In the genomic region with DNA sequence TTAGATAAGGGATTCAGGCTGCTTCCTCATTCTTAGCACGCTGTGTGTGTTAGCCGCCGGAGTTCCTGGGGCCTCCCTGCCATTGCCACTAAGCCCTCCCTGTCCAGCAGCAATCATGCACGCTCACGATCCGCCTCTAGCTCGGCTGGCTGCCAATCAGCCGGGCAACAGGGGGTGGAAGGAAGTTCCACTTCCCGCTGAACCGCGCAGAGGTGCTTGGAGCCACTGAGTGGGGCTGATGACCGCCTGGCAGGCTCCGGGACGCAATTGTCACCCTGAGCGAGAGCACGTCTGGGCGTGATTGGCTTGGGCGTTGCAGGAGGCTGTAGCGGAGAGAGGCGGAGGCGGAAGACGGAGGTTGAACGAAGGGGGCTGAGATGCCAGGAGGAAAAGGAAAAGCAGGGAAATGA, we compare ENCODE assay signal across 7 mouse cellular contexts. TPM values are rescaled to one million over a fixed set of nuclear protein-coding genes. Genes with fewer than 3 reads are reported as not detected.
DNase-seq lines count a peak whose midpoint lies in the region; ATAC-seq lines count a peak whose summit lies in the region.

No protein-coding gene starts in this region.

- peaks cover 24% of the 10 kb centered on the region for H3K4me1 ChIP-seq in forebrain, embryonic 13.5 days
- H3K4me1 ChIP-seq in heart, embryonic 16.5 days (ENCODE audit: control insufficient read depth, insufficient read depth, low read length): peaks cover 9% of the 10 kb centered on the region; the same call in 1 of the 2 replicates
- H3K4me1 ChIP-seq in liver, embryonic 12.5 days: no peaks in the 10 kb centered on the region
- 0 out of 2 replicates have a peak, but pooled peaks cover 2% of the 10 kb centered on the region for H3K4me1 ChIP-seq in stomach, embryonic 14.5 days (ENCODE audit: control insufficient read depth, insufficient read depth, low read length)

- under 1% methylated on average over 23 of the region's 23 CpGs for WGBS in forebrain, embryonic 13.5 days
- under 1% methylated on average over 23 of the region's 23 CpGs for WGBS in heart, embryonic 16.5 days
- under 1% methylated on average over 23 of the region's 23 CpGs for WGBS in liver, embryonic 12.5 days (ENCODE audit: insufficient replicate concordance)
- under 1% methylated on average over 23 of the region's 23 CpGs for WGBS in stomach, embryonic 14.5 days

- ATAC-seq in cerebellum, adult (ENCODE audit: insufficient number of reproducible peaks, low FRiP score, low TSS enrichment): peak; percentile 56
- peak; percentile 89 for ATAC-seq in forebrain, embryonic 13.5 days
- ATAC-seq in heart, embryonic 16.5 days (replicated peaks; ENCODE audit: extremely low read depth, insufficient read depth, low FRiP score): peak; percentile 95
- ATAC-seq in liver, embryonic 12.5 days: peak; percentile 80
- ATAC-seq in stomach, embryonic 14.5 days (ENCODE audit: insufficient number of reproducible peaks, insufficient read depth, low FRiP score, low read depth): peak; percentile 90

- H3K4me3 ChIP-seq in forebrain, embryonic 13.5 days: peak overlapping the region; percentile 45
- peak overlapping the region; percentile 57 for H3K4me3 ChIP-seq in heart, embryonic 16.5 days (ENCODE audit: low read length)
- H3K4me3 ChIP-seq in liver, embryonic 12.5 days: peak overlapping the region; percentile 25
- peak overlapping the region; percentile 36 for H3K4me3 ChIP-seq in stomach, embryonic 14.5 days (ENCODE audit: low read depth, low read length)

- H3K9me3 ChIP-seq in forebrain, embryonic 13.5 days (replicated peaks): 0 out of 2 replicates have a peak, but pooled peaks cover under 1% of the 10 kb centered on the region
- peaks cover 8% of the 10 kb centered on the region for H3K9me3 ChIP-seq in heart, embryonic 16.5 days (replicated peaks; ENCODE audit: control insufficient read depth, low read length)
- H3K9me3 ChIP-seq in liver, embryonic 12.5 days (replicated peaks): peaks cover 7% of the 10 kb centered on the region; the same call in 1 of the 2 replicates
- peaks cover 6% of the 10 kb centered on the region; the same call in 1 of the 2 replicates for H3K9me3 ChIP-seq in stomach, embryonic 14.5 days (ENCODE audit: control insufficient read depth, low read depth, low read length)

- peak; percentile 87 to 94 for DNase-seq in kidney, postnatal 25 days
- peak; percentile 77 for DNase-seq in neural tube, embryonic 10.5 days (ENCODE audit: extremely low spot score, low spot score)

- H3K36me3 ChIP-seq in forebrain, embryonic 13.5 days (ENCODE audit: poor library complexity, severe bottlenecking): no peaks in the 10 kb centered on the region
- no peaks in the 10 kb centered on the region; the same call in 1 of the 2 replicates for H3K36me3 ChIP-seq in heart, embryonic 16.5 days (ENCODE audit: control insufficient read depth, insufficient read depth)
- no peaks in the 10 kb centered on the region for H3K36me3 ChIP-seq in liver, embryonic 12.5 days
- H3K36me3 ChIP-seq in stomach, embryonic 14.5 days (ENCODE audit: control insufficient read depth, insufficient read depth, low read length): no peaks in the 10 kb centered on the region

- H3K4me2 ChIP-seq in forebrain, embryonic 13.5 days: peak overlapping the region; percentile 71
- peak overlapping the region; percentile 83 for H3K4me2 ChIP-seq in heart, embryonic 16.5 days (ENCODE audit: low read depth, low read length)
- H3K4me2 ChIP-seq in liver, embryonic 12.5 days: peak overlapping the region; percentile 59
- H3K4me2 ChIP-seq in stomach, embryonic 14.5 days (replicated peaks; ENCODE audit: low read depth, low read length): peak overlapping the region; percentile 60

- no peaks in the 10 kb centered on the region for H3K27me3 ChIP-seq in forebrain, embryonic 13.5 days
- no peaks in the 10 kb centered on the region for H3K27me3 ChIP-seq in heart, embryonic 16.5 days (ENCODE audit: control insufficient read depth, insufficient read depth, low read length)
- H3K27me3 ChIP-seq in liver, embryonic 12.5 days (replicated peaks): peaks cover 9% of the 10 kb centered on the region
- H3K27me3 ChIP-seq in stomach, embryonic 14.5 days (ENCODE audit: control insufficient read depth, insufficient read depth, low read length): no peaks in the 10 kb centered on the region

- H3K27ac ChIP-seq in forebrain, embryonic 13.5 days: peak overlapping the region; percentile 62
- H3K27ac ChIP-seq in heart, embryonic 16.5 days (ENCODE audit: low read length): peak overlapping the region; percentile 92
- H3K27ac ChIP-seq in liver, embryonic 12.5 days: peak overlapping the region; percentile 27; the same call in 1 of the 2 replicates
- peak overlapping the region; percentile 68; the same call in 1 of the 2 replicates for H3K27ac ChIP-seq in stomach, embryonic 14.5 days (ENCODE audit: low read length)

- H3K9ac ChIP-seq in forebrain, embryonic 13.5 days: peak overlapping the region; percentile 66
- peak overlapping the region; percentile 67 for H3K9ac ChIP-seq in heart, embryonic 16.5 days (ENCODE audit: low read length)
- H3K9ac ChIP-seq in liver, embryonic 12.5 days: no peak overlapping the region
- H3K9ac ChIP-seq in stomach, embryonic 14.5 days (replicated peaks; ENCODE audit: low read depth, low read length): peak overlapping the region; percentile 23; the same call in 1 of the 2 replicates

RNA-seq across cellular contexts. Expression of gene Ccdc149, which starts 5.0 kb away (rescaled TPM):
- polyA plus RNA-seq in forebrain, embryonic 13.5 days (2015; fragmentation: Nextera tagmentation; extraction: Ambion mirVana): 6.7 and 7.0 TPM in 2 replicates
- polyA plus RNA-seq in heart, embryonic 16.5 days (2015; fragmentation: Nextera tagmentation; extraction: Ambion mirVana): 2.9 and 3.3 TPM in 2 replicates
- polyA plus RNA-seq in liver, embryonic 12.5 days (2016; fragmentation: Nextera tagmentation; extraction: Ambion mirVana): 0.72 and 0.74 TPM in 2 replicates
- 3.4 and 4.3 TPM in 2 replicates for polyA plus RNA-seq in stomach, embryonic 14.5 days (2014; fragmentation: Nextera tagmentation; extraction: Ambion mirVana)

Comparison
In these comparisons a context has a peak if more than half of its experiments do, and no peak if none do; other contexts are left out.
1. Peak in every context shown above with its lines: DNase-seq, ATAC-seq, H3K4me3 ChIP-seq and H3K27ac ChIP-seq.
2. H3K27ac ChIP-seq: peak in every context shown above with its lines; median percentile 92 in heart, embryonic 16.5 days; 68 in stomach, embryonic 14.5 days; 62 in forebrain, embryonic 13.5 days; 27 in liver, embryonic 12.5 days.